Mouse (Mus musculus) myocyte (in vitro differentiated cells): ENCODE data around the gene Nyap2.

ENCODE experiments used
- CEBPB ChIP-seq: IDR thresholded peaks from 2 replicates; pipeline ENCODE4 v1.6.1; 2011; ENCODE audit warnings: mild to moderate bottlenecking, moderate library complexity; ENCODE audit not compliant: poor library complexity, insufficient read depth, severe bottlenecking
- E2F4 ChIP-seq: IDR thresholded peaks from one replicate; pipeline ENCODE4 v1.6.1; 2011; ENCODE audit warnings: mild to moderate bottlenecking, control low read depth, moderate library complexity; ENCODE audit not compliant: insufficient read depth
- MAX ChIP-seq: IDR thresholded peaks from one replicate; pipeline ENCODE4 v1.6.1; 2011; ENCODE audit warnings: low read depth, mild to moderate bottlenecking, control low read depth
- MYOG ChIP-seq, 3 experiments: IDR thresholded peaks; one replicate each; pipeline ENCODE4 v1.6.1; 2011; ENCODE audit warnings: control low read depth in 2 of 3, low read depth in 2 of 3, mild to moderate bottlenecking in 2 of 3; ENCODE audit not compliant: insufficient read length in 2 of 3, control insufficient read depth in 1 of 3, insufficient read depth in 1 of 3
- POLR2A ChIP-seq: IDR thresholded peaks from one replicate; pipeline ENCODE4 v1.6.1; 2011; ENCODE audit warnings: low read depth, mild to moderate bottlenecking, control low read depth, moderate library complexity; ENCODE audit not compliant: insufficient read length
- SRF ChIP-seq: IDR thresholded peaks from one replicate; pipeline ENCODE4 v1.6.1; 2011; ENCODE audit warnings: low read depth; ENCODE audit not compliant: control insufficient read depth, insufficient read length

DNA sequence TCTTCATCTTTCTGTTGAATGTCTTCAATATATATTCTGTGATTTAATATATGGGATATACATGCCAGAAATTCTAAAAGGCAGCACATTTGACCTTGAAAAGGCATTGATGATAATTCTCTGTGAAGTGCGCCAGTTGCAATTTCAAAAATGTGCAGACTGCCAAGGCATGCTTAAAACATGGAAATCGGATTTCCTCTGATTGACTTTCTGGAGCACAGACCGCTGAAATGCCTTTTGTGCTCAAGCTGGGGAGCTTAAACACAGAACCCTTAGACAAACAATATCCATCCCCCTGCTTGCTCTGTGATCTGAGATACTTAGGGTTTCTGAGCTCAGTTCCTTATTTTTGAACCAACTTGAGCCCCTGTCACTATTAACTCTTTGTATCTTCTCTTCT lies 14.2 kb downstream of the Nyap2 start:
- TF ChIP-seq E2F4, result no peak
- TF ChIP-seq POLR2A, result no peak
- TF ChIP-seq CEBPB, result no peak
- TF ChIP-seq MAX, result no peak
- TF ChIP-seq SRF, result no peak
- TF ChIP-seq MYOG (IDR thresholded peaks at IDR 0.05; ENCODE audit: control insufficient read depth in 1 of 3, insufficient read depth in 1 of 3, insufficient read length in 2 of 3, low read depth in 2 of 3), result no peak
